Mouse (Mus musculus) thymus, adult 2 months (tissue): ENCODE data around the gene AI467606. TPM values are rescaled to one million over a fixed set of nuclear protein-coding genes. Genes with fewer than 3 reads are reported as not detected.
A peak's percentile ranks its signal among the peaks of the same experiment; 100 is the strongest.

Experiments used
- DNase-seq: peaks from one replicate; pipeline ENCODE4 v3.0.0; 2021
- H3K27ac ChIP-seq: fragments of 200-500 bp; 2 replicates; pipeline ENCODE4 v1.5.1; 2012; ENCODE audit warnings: low read length, control low read depth; ENCODE audit not compliant: control insufficient read depth, insufficient read depth
- H3K27me3 ChIP-seq: fragments of 200-500 bp; 2 replicates; pipeline ENCODE4 v1.6.1; 2012; ENCODE audit warnings: mild to moderate bottlenecking, low read length, moderate library complexity, mixed read lengths; ENCODE audit not compliant: control insufficient read depth, insufficient read depth
- H3K36me3 ChIP-seq: fragments of 200-500 bp; 2 replicates; pipeline ENCODE4 v1.6.1; 2012; ENCODE audit warnings: mild to moderate bottlenecking, low read length, moderate library complexity; ENCODE audit not compliant: control insufficient read depth, insufficient read depth
- H3K4me1 ChIP-seq: fragments of 200-500 bp; replicated peaks from 2 replicates; pipeline ENCODE4 v1.6.1; 2012; ENCODE audit warnings: low read length; ENCODE audit not compliant: control insufficient read depth, insufficient read depth
- H3K4me3 ChIP-seq: fragments of 200-500 bp; 2 replicates; pipeline ENCODE4 v1.5.1; 2012; ENCODE audit warnings: mild to moderate bottlenecking, low read length, control low read depth, moderate library complexity; ENCODE audit not compliant: control insufficient read depth, insufficient read depth
- CTCF ChIP-seq: fragments of 200-500 bp; IDR thresholded peaks from 2 replicates; pipeline ENCODE4 v1.5.1; 2012; ENCODE audit warnings: mild to moderate bottlenecking, control low read depth, low read length, moderate library complexity, borderline replicate concordance; ENCODE audit not compliant: control insufficient read depth, poor library complexity, insufficient read depth; ENCODE audit errors: extremely low read depth
- POLR2A ChIP-seq: fragments of 200-500 bp; IDR thresholded peaks from 2 replicates; pipeline ENCODE4 v1.6.1; 2012; ENCODE audit warnings: mild to moderate bottlenecking, low read length, control low read depth, moderate library complexity; ENCODE audit not compliant: control insufficient read depth, poor library complexity, insufficient read depth; ENCODE audit errors: extremely low read depth
- WGBS: fragments of 180-500 bp; shearing (Covaris S2); methylation state at CpG from one replicate; pipeline ENCODE4 v1.1.7; 2018; 5-methylcytosine and 5-hydroxymethylcytosine counted together
- polyA plus RNA-seq: library from polyadenylated mRNA; depleted of rRNA; stranded (reverse); fragments of >200 nt; gene quantifications from 2 replicates; pipeline ENCODE4 v1.2.3, GENCODE M21; 2012

AI467606 gene
- polyA plus RNA-seq, 1 experiment, result 532 TPM

GRCm38 (mm10) chr7:127121911-127122270 is 30.7 kb downstream of the AI467606 start, which contains the start of gene Qprt:
Gene Qprt, minus strand, starts transcription at chr7:127122226.
- WGBS, result 90% methylated on average over 7 of the region's 7 CpGs
- H3K4me1 ChIP-seq, result peaks cover 5% of the 10 kb centered on the region
- H3K27ac ChIP-seq, result no peak within 1 kb of the TSS
- TF ChIP-seq CTCF (no peak), POLR2A (no peak)
- no peak within 1 kb of the TSS for H3K4me3 ChIP-seq
- no peaks in the 10 kb centered on the region for H3K36me3 ChIP-seq
- DNase-seq, result no peak
- no peaks in the 10 kb centered on the region for H3K27me3 ChIP-seq

- peak; percentile 34 for DNase-seq
- 14% methylated on average over 4 of the region's 4 CpGs for WGBS
- Histone ChIP-seq H3K4me1 (peaks cover 19% of the 10 kb centered on the region), H3K36me3 (no peaks in the 10 kb centered on the region), H3K27me3 (no peaks in the 10 kb centered on the region), H3K27ac (no peak overlapping the region), H3K4me3 (no peak overlapping the region)
- TF ChIP-seq CTCF, result no peak
- TF ChIP-seq POLR2A, result no peak
These were observed 38.5 kb downstream of the AI467606 start for GRCm38 (mm10) chr7:127129638-127130037.

GRCm38 (mm10) chr7:127133125-127133524 is 42.0 kb downstream of the AI467606 start:
- Histone ChIP-seq H3K4me1 (peaks cover 43% of the 10 kb centered on the region), H3K27me3 (no peaks in the 10 kb centered on the region)

GRCm38 (mm10) chr7:127134821-127135447 is 43.8 kb downstream of the AI467606 start:
- peak; percentile 62 for DNase-seq
- Histone ChIP-seq H3K27ac (peak overlapping the region; percentile 7; the same call in 1 of the 2 replicates), H3K36me3 (no peaks in the 10 kb centered on the region), H3K27me3 (no peaks in the 10 kb centered on the region), H3K4me3 (peak overlapping the region; percentile 13), H3K4me1 (peaks cover 43% of the 10 kb centered on the region)
- no peak for TF ChIP-seq POLR2A
- no peak for TF ChIP-seq CTCF
- 16% methylated on average over 11 of the region's 11 CpGs for WGBS

More at GRCm38 (mm10) chr7:127133125-127133524, 42.0 kb downstream of the AI467606 start:
- Histone ChIP-seq H3K4me3 (no peak overlapping the region), H3K27ac (no peak overlapping the region), H3K36me3 (no peaks in the 10 kb centered on the region)
- WGBS, result 88% methylated on average over 5 of the region's 5 CpGs
- no peak for DNase-seq
- TF ChIP-seq CTCF (no peak), POLR2A (no peak)

GRCm38 (mm10) chr7:127136181-127137071 is 45.3 kb downstream of the AI467606 start:
- peak; percentile 49 for DNase-seq
- Histone ChIP-seq H3K4me3 (peak overlapping the region; percentile 76), H3K27me3 (no peaks in the 10 kb centered on the region), H3K36me3 (no peaks in the 10 kb centered on the region), H3K4me1 (peaks cover 43% of the 10 kb centered on the region), H3K27ac (peak overlapping the region; percentile 73)
- no peak for TF ChIP-seq POLR2A
- no peak for TF ChIP-seq CTCF
- 9% methylated on average over 22 of the region's 22 CpGs for WGBS

- TF ChIP-seq POLR2A (peak; percentile 66; the same call in 1 of the 2 replicates), CTCF (no peak)
- Histone ChIP-seq H3K36me3 (no peaks in the 10 kb centered on the region), H3K27me3 (no peaks in the 10 kb centered on the region), H3K27ac (peak within 1 kb of the TSS; percentile 84), H3K4me3 (peak within 1 kb of the TSS; percentile 76), H3K4me1 (peaks cover 43% of the 10 kb centered on the region)
- DNase-seq, result peak; percentile 85
- WGBS, result 2% methylated on average over 9 of the region's 9 CpGs
These were observed 46.3 kb downstream of the AI467606 start, which contains the start of gene Spn for GRCm38 (mm10) chr7:127137262-127138017. Gene Spn, minus strand, starts transcription at chr7:127137823.
